8 mouse cellular contexts compared by ENCODE assay signal in genomic region chr17:85645718-85646665, GRCm38 (mm10). TPM values are rescaled to one million over a fixed set of nuclear protein-coding genes. Genes with fewer than 3 reads are reported as not detected.
A peak's percentile ranks its signal among the peaks of the same experiment; 100 is the strongest.
DNase-seq lines count a peak whose midpoint lies in the region; ATAC-seq and TF ChIP-seq lines count a peak whose summit lies in the region.

No protein-coding gene starts in this region.

- peak; percentile 32 to 71 for DNase-seq in adrenal gland, adult (ENCODE audit: inconsistent age in 2 of 2, low spot score in 1 of 2)
- DNase-seq in adrenal gland, postnatal 4 days (ENCODE audit: low spot score in 2 of 2), result no peak
- peak; percentile 30 to 67 for DNase-seq in urinary bladder, postnatal 4 days (ENCODE audit: low spot score in 2 of 2)
- no peak for DNase-seq in urinary bladder, adult 18-20 months (ENCODE audit: low spot score in 2 of 2)
- DNase-seq in gastrocnemius, postnatal 36 days, result peak; percentile 17 to 29
- DNase-seq in lung, postnatal 36 days, result peak; percentile 19
- peak; percentile 56 for DNase-seq in stomach, postnatal 0 days (ENCODE audit: low spot score)

- whole genome bisulfite sequencing in intestine, postnatal 0 days, result 5% methylated on average over 36 of the region's 36 CpGs
- WGBS in stomach, postnatal 0 days, result 8% methylated on average over 36 of the region's 36 CpGs

- TF ChIP-seq EP300 in stomach, postnatal 0 days (optimal IDR thresholded peaks at IDR 0.05), result no peak

- peak overlapping the region; percentile 45 for H3K4me2 ChIP-seq in intestine, postnatal 0 days (replicated peaks; ENCODE audit: low read depth)
- peak overlapping the region; percentile 58 for H3K4me2 ChIP-seq in stomach, postnatal 0 days (replicated peaks; ENCODE audit: low read depth)

- H3K9me3 ChIP-seq in intestine, postnatal 0 days (ENCODE audit: control insufficient read depth), result no peaks in the 10 kb centered on the region
- H3K9me3 ChIP-seq in stomach, postnatal 0 days (ENCODE audit: control insufficient read depth, low read length), result no peaks in the 10 kb centered on the region

- peaks cover 32% of the 10 kb centered on the region for H3K27me3 ChIP-seq in intestine, postnatal 0 days (replicated peaks; ENCODE audit: control insufficient read depth, insufficient read depth, low read length)
- peaks cover 2% of the 10 kb centered on the region; the same call in 1 of the 2 replicates for H3K27me3 ChIP-seq in stomach, postnatal 0 days (ENCODE audit: control insufficient read depth, insufficient read depth, low read length)

- ATAC-seq in intestine, postnatal 0 days, result no peak
- ATAC-seq in stomach, postnatal 0 days (ENCODE audit: low FRiP score, low TSS enrichment), result peak; percentile 23; the same call in 1 of the 2 replicates

- no peaks in the 10 kb centered on the region for H3K4me1 ChIP-seq in intestine, postnatal 0 days (replicated peaks; ENCODE audit: control insufficient read depth, insufficient read depth, low read length)
- no peaks in the 10 kb centered on the region for H3K4me1 ChIP-seq in stomach, postnatal 0 days (replicated peaks; ENCODE audit: control insufficient read depth, insufficient read depth)

- no peak overlapping the region for H3K27ac ChIP-seq in intestine, postnatal 0 days (ENCODE audit: low read depth, low read length)
- H3K27ac ChIP-seq in stomach, postnatal 0 days (replicated peaks), result no peak overlapping the region

- peak; percentile 78 for TF ChIP-seq CTCF in intestine, postnatal 0 days (IDR thresholded peaks at IDR 0.05; ENCODE audit: low read depth)
- TF ChIP-seq CTCF in stomach, postnatal 0 days (IDR thresholded peaks at IDR 0.05; ENCODE audit: low read depth), result peak; percentile 81

- no peaks in the 10 kb centered on the region for H3K36me3 ChIP-seq in intestine, postnatal 0 days (ENCODE audit: control insufficient read depth, insufficient read depth)
- H3K36me3 ChIP-seq in stomach, postnatal 0 days (ENCODE audit: control insufficient read depth, insufficient read depth, low read length), result no peaks in the 10 kb centered on the region

- H3K4me3 ChIP-seq in intestine, postnatal 0 days (ENCODE audit: low read depth, low read length), result peak overlapping the region; percentile 26
- peak overlapping the region; percentile 20; the same call in 1 of the 2 replicates for H3K4me3 ChIP-seq in stomach, postnatal 0 days (ENCODE audit: low read depth, low read length)

- H3K9ac ChIP-seq in intestine, postnatal 0 days (ENCODE audit: low read depth, low read length), result no peak overlapping the region
- H3K9ac ChIP-seq in stomach, postnatal 0 days (ENCODE audit: low read length), result no peak overlapping the region

- intact Hi-C loops in gastrocnemius, postnatal 36 days (cut with DNase I), result no loop called here

RNA-seq across cellular contexts. Expression of gene Six3, which starts 32.6 kb away (rescaled TPM):
- total RNA-seq in adrenal gland, postnatal 4 days (2021), result not detected
- total RNA-seq in gastrocnemius, postnatal 36 days (2021), result not detected
- not detected in 2 replicates for polyA plus RNA-seq in intestine, postnatal 0 days (2015; fragmentation: Nextera tagmentation; extraction: Ambion mirVana)
- not detected in 2 replicates for polyA plus RNA-seq in stomach, postnatal 0 days (2015; fragmentation: Nextera tagmentation; extraction: Ambion mirVana)

RNA-seq across cellular contexts. Expression of gene Six2, which starts 42.1 kb away (rescaled TPM):
- total RNA-seq in adrenal gland, postnatal 4 days (2021), result under 1 TPM; 0.28 to 0.50 TPM
- total RNA-seq in gastrocnemius, postnatal 36 days (2021), result 10 to 100 TPM; 12.3 to 16.3 TPM
- polyA plus RNA-seq in intestine, postnatal 0 days (2015; fragmentation: Nextera tagmentation; extraction: Ambion mirVana), result 0.05 and 0.18 TPM in 2 replicates
- 2.6 and 4.0 TPM in 2 replicates for polyA plus RNA-seq in stomach, postnatal 0 days (2015; fragmentation: Nextera tagmentation; extraction: Ambion mirVana)

Comparison
In these comparisons a context has a peak if more than half of its experiments do, and no peak if none do; other contexts are left out.
1. DNase-seq: peak in adrenal gland, adult (2 of 2), urinary bladder, postnatal 4 days (2 of 2), gastrocnemius, postnatal 36 days (2 of 2), lung, postnatal 36 days (single experiment) and stomach, postnatal 0 days (single experiment); none in adrenal gland, postnatal 4 days (0 of 2) and urinary bladder, adult 18-20 months (0 of 2).
2. RNA of gene Six2, which starts 42.1 kb away (total RNA-seq): 12.3 to 16.3 TPM in gastrocnemius, postnatal 36 days; 0.28 to 0.50 TPM in adrenal gland, postnatal 4 days; every median in the first group is over 4 times any median in the second.